Mouse (Mus musculus) limb, embryonic 11.5 days (tissue): ENCODE results near the gene Pex5l. TPM values are rescaled to one million over a fixed set of nuclear protein-coding genes. Genes with fewer than 3 reads are reported as not detected.

Experiments
- ATAC-seq: fragments of 200-750 bp; cut with Nextera tagmentation; 2 replicates; pipeline ENCODE4 v1.8.0; 2017; ENCODE audit warnings: low read depth; ENCODE audit not compliant: insufficient number of reproducible peaks, low FRiP score, low TSS enrichment
- DNase-seq: peaks from one replicate; pipeline ENCODE4 v3.0.0-alpha.2; 2015; ENCODE audit warnings: low spot score
- H3K27ac ChIP-seq: fragments of 300-500 bp; sonication (generic); replicated peaks from 2 replicates; pipeline ENCODE4 v1.5.1; 2014; ENCODE audit warnings: low read depth, mild to moderate bottlenecking, low read length
- H3K27me3 ChIP-seq: fragments of 300-500 bp; sonication (generic); 2 replicates; pipeline ENCODE4 v1.6.1; 2014; ENCODE audit warnings: mild to moderate bottlenecking, low read length, mixed read lengths; ENCODE audit not compliant: control insufficient read depth, insufficient read depth
- H3K36me3 ChIP-seq: fragments of 300-500 bp; sonication (generic); 2 replicates; pipeline ENCODE4 v1.6.1; 2014; ENCODE audit warnings: mild to moderate bottlenecking, low read length, moderate library complexity, mixed read lengths; ENCODE audit not compliant: control insufficient read depth, insufficient read depth
- H3K4me1 ChIP-seq: fragments of 300-500 bp; sonication (generic); 2 replicates; pipeline ENCODE4 v1.6.1; 2014; ENCODE audit warnings: low read length, mixed read lengths; ENCODE audit not compliant: control insufficient read depth, insufficient read depth
- H3K4me2 ChIP-seq: fragments of 300-500 bp; sonication (generic); 2 replicates; pipeline ENCODE4 v1.6.1; 2014; ENCODE audit warnings: low read depth, mild to moderate bottlenecking, moderate library complexity; ENCODE audit not compliant: severe bottlenecking
- H3K4me3 ChIP-seq: fragments of 300-500 bp; sonication (generic); 2 replicates; pipeline ENCODE4 v1.5.1; 2014; ENCODE audit warnings: low read depth, low read length
- H3K9ac ChIP-seq: fragments of 300-500 bp; sonication (generic); 2 replicates; pipeline ENCODE4 v1.6.1; 2014; ENCODE audit warnings: mild to moderate bottlenecking, low read length
- H3K9me3 ChIP-seq: fragments of 300-500 bp; sonication (generic); 2 replicates; pipeline ENCODE4 v1.6.1; 2016; ENCODE audit warnings: low read length; ENCODE audit not compliant: control insufficient read depth
- WGBS: fragments of 180-500 bp; shearing (Covaris S2); extraction: QIAGEN DNeasy Blood & Tissue Kit; methylation state at CpG from one replicate; pipeline ENCODE4 v1.1.7; 2014; 5-methylcytosine and 5-hydroxymethylcytosine counted together
- polyA plus RNA-seq: library from polyadenylated mRNA; unstranded; fragments of >200 nt; fragmentation: Nextera tagmentation; extraction: Ambion mirVana; gene quantifications from 2 replicates; pipeline ENCODE4 v1.2.1, GENCODE M21; 2014

Gene Pex5l
- polyA plus RNA-seq, 1 experiment from 2014 or later = 0.13 TPM

- Histone ChIP-seq H3K4me1 (no peaks in the 10 kb centered on the region), H3K9me3 (no peaks in the 10 kb centered on the region), H3K4me2 (no peak overlapping the region), H3K27ac (no peak overlapping the region), H3K9ac (no peak overlapping the region), H3K27me3 (no peaks in the 10 kb centered on the region), H3K4me3 (no peak overlapping the region), H3K36me3 (no peaks in the 10 kb centered on the region)
- DNase-seq (no peak), ATAC-seq (no peak)
- 82% methylated on average over 3 of the region's 3 CpGs for WGBS
Observed at GRCm38 (mm10) chr3:33079171-33079570, 63.9 kb downstream of the Pex5l start.

DNA sequence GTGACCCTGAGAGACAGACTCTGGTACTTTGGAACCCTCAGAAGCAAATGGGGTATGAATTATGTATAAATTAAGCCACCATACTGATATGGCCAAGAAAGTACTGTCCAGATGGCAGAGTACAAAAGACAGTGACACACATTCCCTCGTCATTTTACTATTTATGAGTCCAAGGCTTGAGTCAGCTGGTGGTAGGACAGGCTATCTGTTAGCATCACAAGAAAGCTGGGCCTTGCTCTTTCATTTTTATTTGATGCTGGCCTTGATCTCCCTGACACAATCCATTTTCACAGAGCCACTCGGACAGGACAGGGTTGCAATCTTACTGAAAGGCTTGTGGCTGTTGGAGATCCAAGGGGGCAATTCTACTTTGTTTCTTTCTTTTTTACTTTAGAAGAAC lies 67.4 kb downstream of the Pex5l start:
- H3K9ac ChIP-seq = no peak overlapping the region
- no peak for ATAC-seq
- no peaks in the 10 kb centered on the region for H3K27me3 ChIP-seq
- H3K4me1 ChIP-seq = no peaks in the 10 kb centered on the region
- DNase-seq = no peak
- H3K27ac ChIP-seq = no peak overlapping the region
- H3K36me3 ChIP-seq = no peaks in the 10 kb centered on the region
- 75% methylated on average over 2 of the region's 2 CpGs for WGBS
- H3K4me2 ChIP-seq = no peak overlapping the region
- H3K4me3 ChIP-seq = no peak overlapping the region
- no peaks in the 10 kb centered on the region for H3K9me3 ChIP-seq

DNA sequence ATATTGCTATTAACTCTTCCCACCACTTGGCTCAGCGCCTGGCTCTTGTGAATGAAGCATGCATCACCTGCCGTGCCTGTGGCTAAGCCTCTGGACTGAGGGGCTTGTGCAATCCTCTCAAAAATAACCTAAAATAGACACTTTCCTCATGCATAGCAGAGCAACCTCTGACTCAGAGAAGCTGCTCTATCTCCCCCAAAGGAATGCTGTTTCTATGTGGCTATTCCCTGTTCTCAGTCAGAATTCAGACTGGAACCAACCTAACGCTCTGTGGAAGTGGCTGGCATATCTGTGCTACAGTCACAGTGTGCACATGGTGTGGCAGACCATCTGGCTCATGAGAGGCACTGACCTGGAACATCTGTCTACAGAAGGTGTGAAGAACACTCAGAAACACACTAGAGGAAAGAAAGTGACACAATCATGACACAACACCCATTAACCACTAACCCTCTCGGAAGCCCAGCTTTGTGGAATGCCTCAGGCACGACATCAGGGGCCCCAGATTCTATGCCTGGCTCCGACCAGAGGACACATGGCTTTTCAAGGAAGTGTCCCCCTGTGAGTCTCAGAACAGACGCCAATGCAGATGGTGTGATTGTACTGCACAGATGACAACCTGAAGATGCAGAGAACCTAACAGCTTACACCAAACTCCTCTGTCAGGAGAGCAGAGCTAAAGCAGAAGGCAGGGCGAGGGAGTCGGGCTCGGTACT lies 68.6 kb downstream of the Pex5l start:
- Histone ChIP-seq H3K9ac (no peak overlapping the region), H3K27ac (no peak overlapping the region), H3K9me3 (no peaks in the 10 kb centered on the region), H3K4me3 (no peak overlapping the region), H3K27me3 (no peaks in the 10 kb centered on the region), H3K4me1 (no peaks in the 10 kb centered on the region), H3K36me3 (no peaks in the 10 kb centered on the region), H3K4me2 (no peak overlapping the region)
- WGBS = 66% methylated on average over 10 of the region's 10 CpGs
- ATAC-seq (no peak), DNase-seq (no peak)

- DNase-seq = no peak
- Histone ChIP-seq H3K4me2 (no peak overlapping the region), H3K27ac (no peak overlapping the region), H3K4me3 (no peak overlapping the region), H3K4me1 (no peaks in the 10 kb centered on the region), H3K36me3 (no peaks in the 10 kb centered on the region), H3K27me3 (no peaks in the 10 kb centered on the region), H3K9ac (no peak overlapping the region), H3K9me3 (no peaks in the 10 kb centered on the region)
- 82% methylated on average over 1 of the region's 1 CpGs for WGBS
- no peak for ATAC-seq
Observed at GRCm38 (mm10) chr3:33073905-33074265, 69.2 kb downstream of the Pex5l start.

GRCm38 (mm10) chr3:33070771-33071170 lies 72.3 kb downstream of the Pex5l start:
- Histone ChIP-seq H3K9ac (no peak overlapping the region), H3K27ac (no peak overlapping the region), H3K4me2 (no peak overlapping the region), H3K4me1 (no peaks in the 10 kb centered on the region), H3K9me3 (no peaks in the 10 kb centered on the region), H3K27me3 (no peaks in the 10 kb centered on the region), H3K36me3 (no peaks in the 10 kb centered on the region), H3K4me3 (no peak overlapping the region)
- WGBS = 93% methylated on average over 6 of the region's 6 CpGs
- DNase-seq (no peak), ATAC-seq (no peak)

DNA sequence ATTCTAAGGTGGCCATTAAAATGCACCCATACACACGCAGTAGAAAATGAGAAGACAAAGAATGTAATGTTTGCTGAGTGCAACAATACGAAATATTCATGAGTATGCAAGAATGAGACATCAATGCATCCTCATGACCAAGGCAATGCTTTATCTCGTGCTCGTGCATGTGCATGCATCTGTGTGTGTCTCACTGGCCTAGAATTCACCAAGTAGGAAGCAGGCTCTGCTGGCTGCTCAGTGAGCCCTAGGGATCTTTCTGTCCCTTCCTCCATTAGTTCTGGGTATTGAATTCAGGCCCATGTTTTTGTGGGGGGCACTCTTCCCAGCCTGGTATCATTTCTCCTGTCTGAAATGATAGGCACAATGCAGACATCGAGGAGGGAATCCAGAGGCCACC lies 74.9 kb downstream of the Pex5l start:
- Histone ChIP-seq H3K27me3 (no peaks in the 10 kb centered on the region), H3K9me3 (no peaks in the 10 kb centered on the region), H3K9ac (no peak overlapping the region), H3K27ac (no peak overlapping the region), H3K4me3 (no peak overlapping the region), H3K4me1 (no peaks in the 10 kb centered on the region), H3K4me2 (no peak overlapping the region), H3K36me3 (no peaks in the 10 kb centered on the region)
- ATAC-seq (no peak), DNase-seq (no peak)
- WGBS = 85% methylated on average over 5 of the region's 5 CpGs

GRCm38 (mm10) chr3:33063590-33063989 lies 79.5 kb downstream of the Pex5l start:
- Histone ChIP-seq H3K27ac (no peak overlapping the region), H3K4me1 (no peaks in the 10 kb centered on the region)
- 68% methylated on average over 6 of the region's 6 CpGs for whole genome bisulfite sequencing

DNA sequence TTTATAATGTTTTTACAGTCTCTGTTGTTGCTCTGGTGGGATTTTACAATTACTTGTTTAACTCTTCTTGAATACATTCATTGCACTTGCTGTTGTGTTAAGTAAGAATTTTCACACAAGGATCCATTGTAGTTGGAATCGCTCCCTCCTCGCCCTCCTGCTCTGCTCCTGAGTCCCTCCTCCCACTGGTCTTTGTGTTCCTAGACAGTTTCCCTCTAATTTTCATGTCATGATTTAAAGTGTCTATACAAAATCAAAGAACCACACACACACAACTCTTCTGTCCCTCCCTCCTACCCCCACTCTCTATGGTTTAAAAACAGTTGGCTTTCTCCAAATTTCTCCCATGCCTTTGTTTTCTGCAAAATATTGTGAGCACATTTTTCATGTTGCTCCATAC lies 81.6 kb downstream of the Pex5l start:
- WGBS = 88% methylated on average over 2 of the region's 2 CpGs

More at GRCm38 (mm10) chr3:33063590-33063989, 79.5 kb downstream of the Pex5l start:
- no peak overlapping the region for H3K9ac ChIP-seq
- no peaks in the 10 kb centered on the region for H3K27me3 ChIP-seq
- H3K4me2 ChIP-seq = no peak overlapping the region
- H3K9me3 ChIP-seq = no peaks in the 10 kb centered on the region
- H3K4me3 ChIP-seq = no peak overlapping the region
- DNase-seq (no peak), ATAC-seq (no peak)
- H3K36me3 ChIP-seq = no peaks in the 10 kb centered on the region

GRCm38 (mm10) chr3:33061016-33061415 lies 82.0 kb downstream of the Pex5l start:
- Histone ChIP-seq H3K36me3 (no peaks in the 10 kb centered on the region), H3K9me3 (no peaks in the 10 kb centered on the region), H3K9ac (no peak overlapping the region), H3K27me3 (no peaks in the 10 kb centered on the region), H3K4me1 (no peaks in the 10 kb centered on the region), H3K27ac (no peak overlapping the region), H3K4me2 (no peak overlapping the region), H3K4me3 (no peak overlapping the region)
- WGBS = 75% methylated on average over 4 of the region's 4 CpGs
- DNase-seq (no peak), ATAC-seq (no peak)

More for the DNA sequence above, 81.6 kb downstream of the Pex5l start:
- Histone ChIP-seq H3K4me3 (no peak overlapping the region), H3K36me3 (no peaks in the 10 kb centered on the region), H3K27ac (no peak overlapping the region), H3K4me1 (no peaks in the 10 kb centered on the region), H3K4me2 (no peak overlapping the region), H3K27me3 (no peaks in the 10 kb centered on the region), H3K9ac (no peak overlapping the region), H3K9me3 (no peaks in the 10 kb centered on the region)
- ATAC-seq (no peak), DNase-seq (no peak)
